Mouse (Mus musculus): ENCODE measurements around the gene Hspb11. TPM values are rescaled to one million over a fixed set of nuclear protein-coding genes. Genes with fewer than 3 reads are reported as not detected.

Hspb11 gene
- total RNA-seq, 2 experiments from 2014 or later: 27.8 to 29.4 TPM

DNA sequence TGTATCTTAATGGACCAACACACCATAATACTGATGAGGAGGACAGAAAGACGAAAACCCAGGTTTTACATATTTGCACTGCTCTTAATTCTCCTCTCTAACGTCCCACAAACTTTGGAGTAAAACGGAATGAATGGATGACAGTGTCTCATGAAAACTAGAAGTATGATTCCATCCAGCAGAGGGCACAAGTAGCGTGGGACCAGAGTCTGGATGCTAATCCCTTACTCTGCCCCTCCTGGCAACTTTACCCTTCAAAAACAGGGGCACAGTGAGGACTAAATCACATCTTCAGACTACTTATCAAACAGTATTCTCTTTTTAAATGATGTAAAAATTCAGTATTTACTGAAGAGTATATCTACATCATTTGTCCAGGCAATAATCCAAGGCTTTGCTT lies 2.9 kb upstream of the Hspb11 start:
- peak in 1 of 2 experiments; percentile 31 for DNase-seq

DNA sequence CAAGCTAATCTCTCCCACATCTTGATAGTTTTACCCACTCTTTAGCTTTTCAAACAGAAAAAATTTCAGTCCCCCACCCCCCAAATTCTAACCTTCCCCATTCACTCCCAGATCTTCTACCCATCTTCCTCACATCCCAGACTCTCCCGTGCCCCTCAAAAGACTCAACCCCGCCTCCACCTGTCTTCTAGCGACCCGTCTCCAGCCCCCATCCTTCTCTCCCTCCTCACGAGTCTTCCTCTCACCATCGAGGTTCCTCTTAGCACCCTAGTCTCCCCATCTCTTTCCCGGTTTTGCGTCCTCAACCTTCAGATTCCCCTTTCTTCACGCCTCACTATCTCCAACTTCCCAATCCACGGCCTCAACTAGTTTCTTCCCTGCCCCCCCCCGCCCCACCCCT lies 871 bp upstream of the Hspb11 start:
- no peak for DNase-seq

DNA sequence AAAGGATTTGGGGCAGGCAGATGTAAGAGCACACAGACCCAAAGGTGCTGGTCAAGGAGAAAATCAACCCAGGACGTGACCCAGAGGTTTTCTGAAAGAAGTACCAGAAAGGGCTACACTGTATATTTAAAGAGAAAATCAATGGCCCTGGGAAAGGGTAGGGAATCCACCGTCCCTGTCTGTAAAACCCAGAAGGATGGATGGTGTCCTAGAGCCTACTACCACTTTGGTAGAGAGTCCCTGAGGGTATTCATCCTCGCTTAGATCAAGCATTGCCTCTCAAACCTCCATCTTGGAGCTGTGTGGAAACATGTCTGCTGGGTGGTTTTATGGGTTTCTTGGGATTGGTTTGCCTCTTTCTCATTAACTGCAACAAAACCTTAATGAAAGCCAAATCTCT lies 1.0 kb downstream of the Hspb11 start:
- DNase-seq: no peak

DNA sequence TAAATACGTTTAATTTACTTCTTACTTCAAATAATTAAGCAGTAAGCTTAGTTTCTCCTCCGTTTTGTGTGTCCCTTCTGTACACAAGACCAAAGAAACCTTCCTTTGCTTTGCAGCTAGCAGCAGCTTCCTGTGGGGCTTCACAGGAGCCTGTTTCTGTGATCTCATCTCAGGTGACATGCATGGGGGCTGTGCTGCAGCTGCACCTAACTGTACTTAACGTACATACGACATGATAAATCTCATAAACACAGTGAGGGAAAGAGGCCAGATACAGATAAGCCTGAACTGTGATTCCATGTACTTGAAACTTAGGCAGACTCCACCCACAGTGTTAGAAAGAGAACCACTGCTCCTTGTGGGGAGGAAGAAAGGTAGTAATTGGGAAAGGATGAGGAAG lies 6.6 kb downstream of the Hspb11 start:
- no peak for DNase-seq

- peak in 1 of 2 experiments; percentile 8 for DNase-seq
Observed at GRCm38 (mm10) chr4:107273683-107274082, 20.3 kb downstream of the Hspb11 start.

DNA sequence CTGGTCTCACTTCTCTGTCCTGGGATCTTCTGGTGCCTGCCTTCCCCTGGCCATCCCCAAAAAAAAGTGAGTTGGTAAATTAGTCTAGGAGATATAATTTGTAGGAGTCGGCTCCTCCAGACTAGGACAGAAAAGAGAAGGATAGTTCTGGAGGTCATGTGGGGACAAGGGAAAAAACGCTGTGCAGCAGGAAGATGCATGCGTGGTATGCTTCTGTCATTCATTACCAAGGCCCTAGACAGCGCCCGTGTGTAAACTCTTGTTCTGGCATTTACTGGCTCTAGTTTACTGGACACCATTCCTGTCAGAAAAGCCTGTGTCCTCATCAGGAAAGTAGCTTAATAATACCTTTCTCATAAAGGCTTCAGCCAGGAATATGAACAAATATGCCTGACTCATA lies 21.1 kb downstream of the Hspb11 start:
- DNase-seq: no peak

DNA sequence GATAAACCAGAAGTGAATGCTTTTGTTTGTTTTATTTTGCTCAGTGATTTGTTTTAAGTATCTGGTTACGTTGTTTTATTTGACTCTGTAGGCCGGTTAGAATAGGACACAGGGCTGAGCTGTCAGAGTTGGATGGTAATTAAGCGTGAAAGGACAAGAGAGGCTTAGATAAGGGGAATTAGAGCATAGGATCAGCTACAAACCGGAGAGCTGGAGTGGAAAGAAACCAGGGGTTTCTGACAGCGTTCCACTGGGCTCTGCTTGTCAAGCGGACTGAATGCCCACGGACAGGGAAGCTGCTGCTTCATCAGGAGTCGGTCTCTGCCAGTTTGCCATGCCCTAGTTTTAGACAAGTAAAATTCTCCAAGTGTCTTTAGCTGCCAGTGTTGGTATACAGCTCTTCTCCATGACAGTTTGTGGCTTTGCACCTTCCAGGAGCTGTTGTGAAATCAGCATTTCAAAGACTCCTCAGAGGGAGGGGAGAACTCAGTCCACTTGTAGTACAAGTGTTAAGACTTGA lies 24.9 kb downstream of the Hspb11 start:
- no peak for DNase-seq

DNA sequence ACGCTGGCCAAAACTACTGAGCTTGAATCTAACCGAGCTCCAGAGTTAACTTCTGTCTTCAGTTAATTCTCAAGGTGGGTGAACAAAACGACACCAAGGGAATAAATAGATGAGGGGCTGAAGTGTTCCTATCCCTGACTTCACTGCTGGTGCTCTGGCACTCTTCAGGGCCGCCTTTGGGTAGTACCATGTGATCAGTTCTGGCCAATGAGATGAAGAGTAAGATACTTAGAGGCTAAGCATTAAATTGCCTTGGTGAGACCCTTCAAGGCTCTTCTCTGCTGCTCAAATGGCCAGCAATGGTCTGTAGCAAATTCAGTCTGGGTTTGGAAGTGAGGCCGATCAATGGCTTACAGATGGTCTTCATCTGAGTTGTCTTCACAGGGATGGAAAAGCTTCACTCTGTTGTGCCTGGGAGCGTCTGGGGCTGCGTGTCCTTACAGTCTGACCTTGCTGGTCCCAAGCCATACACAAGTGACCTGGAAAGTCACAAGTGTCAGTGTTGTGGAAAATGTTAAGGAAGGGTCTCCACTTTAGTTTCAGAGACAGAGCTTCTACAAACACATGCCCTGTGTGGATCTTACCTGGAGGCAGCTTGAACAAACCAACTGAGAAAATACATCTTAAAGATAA lies 27.6 kb downstream of the Hspb11 start:
- no peak for DNase-seq

GRCm38 (mm10) chr4:107285446-107286200 lies 32.2 kb downstream of the Hspb11 start:
- DNase-seq: no peak

GRCm38 (mm10) chr4:107286386-107286785 lies 33.0 kb downstream of the Hspb11 start:
- no peak for DNase-seq

DNA sequence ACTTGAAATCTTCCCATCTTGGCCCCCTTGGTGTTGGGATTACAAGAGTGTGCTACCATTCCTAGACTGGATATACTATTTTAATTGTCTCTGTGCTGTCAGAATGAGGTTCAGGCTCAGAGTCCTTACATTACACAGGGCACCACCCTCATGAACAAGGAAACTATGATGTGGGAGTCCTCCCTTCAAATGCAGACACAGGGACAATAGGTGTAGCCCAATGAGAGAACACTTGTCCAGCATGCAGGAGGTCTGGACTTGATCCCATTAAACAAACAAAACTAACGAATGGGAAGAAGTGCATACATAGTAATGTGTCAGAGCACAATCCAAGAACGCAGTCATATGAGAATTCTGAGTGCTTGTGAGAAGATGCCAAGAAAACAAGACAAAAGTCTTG lies 34.1 kb downstream of the Hspb11 start:
- no peak for DNase-seq

DNA sequence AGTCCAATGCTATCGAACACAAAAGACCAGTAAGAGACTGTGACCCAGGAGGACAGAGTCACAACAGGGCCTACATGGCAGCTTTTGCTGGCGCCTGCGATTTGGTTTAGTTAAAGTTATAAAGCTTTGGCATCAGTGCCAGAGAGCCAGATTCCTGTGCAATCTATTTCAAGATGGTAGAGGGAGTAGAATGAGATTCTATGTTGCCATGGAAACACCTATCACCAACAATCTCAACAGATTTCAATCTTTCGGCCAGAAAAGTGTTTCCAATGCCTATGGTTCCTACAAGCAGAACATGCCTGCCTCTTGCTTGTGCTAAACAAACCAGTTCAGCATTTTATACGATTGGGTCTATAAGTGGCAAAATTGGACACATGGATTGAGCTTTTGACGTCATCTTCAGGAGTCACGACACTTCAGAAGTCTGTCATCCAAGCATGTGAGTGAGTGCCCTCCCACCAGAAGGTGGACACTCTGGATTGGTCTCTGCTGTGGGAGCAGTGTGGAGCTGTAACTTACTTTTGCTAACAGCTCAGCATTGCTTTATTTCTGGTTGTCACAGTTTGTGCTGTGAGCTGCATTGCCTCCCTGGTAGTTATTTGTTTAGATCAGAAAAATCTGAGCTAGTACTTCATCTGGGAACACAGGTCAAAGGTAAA lies 38.3 kb downstream of the Hspb11 start:
- DNase-seq: peak in 1 of 2 experiments; percentile 15

DNA sequence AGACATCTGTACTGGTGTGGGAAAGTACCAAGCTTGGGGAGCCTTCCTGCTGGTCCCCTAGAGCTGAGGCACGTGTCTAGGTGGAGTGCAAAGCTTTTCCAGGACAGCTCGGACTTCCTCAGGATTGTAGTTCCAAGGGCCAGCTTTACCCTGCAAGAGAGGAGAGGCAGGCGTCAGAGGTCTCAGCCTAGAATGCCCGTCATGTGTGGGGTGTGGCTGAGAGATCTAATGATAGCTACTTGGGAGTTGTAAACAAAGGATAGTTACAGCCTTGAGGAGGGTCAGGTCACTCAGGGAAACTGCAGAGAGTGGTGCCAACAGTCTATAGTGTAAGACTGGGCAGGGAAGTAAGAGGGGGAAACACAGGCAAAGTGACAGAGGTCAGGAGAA lies 38.9 kb downstream of the Hspb11 start:
- DNase-seq: no peak

GRCm38 (mm10) chr4:107298071-107298606 lies 44.7 kb downstream of the Hspb11 start:
- no peak for DNase-seq

DNA sequence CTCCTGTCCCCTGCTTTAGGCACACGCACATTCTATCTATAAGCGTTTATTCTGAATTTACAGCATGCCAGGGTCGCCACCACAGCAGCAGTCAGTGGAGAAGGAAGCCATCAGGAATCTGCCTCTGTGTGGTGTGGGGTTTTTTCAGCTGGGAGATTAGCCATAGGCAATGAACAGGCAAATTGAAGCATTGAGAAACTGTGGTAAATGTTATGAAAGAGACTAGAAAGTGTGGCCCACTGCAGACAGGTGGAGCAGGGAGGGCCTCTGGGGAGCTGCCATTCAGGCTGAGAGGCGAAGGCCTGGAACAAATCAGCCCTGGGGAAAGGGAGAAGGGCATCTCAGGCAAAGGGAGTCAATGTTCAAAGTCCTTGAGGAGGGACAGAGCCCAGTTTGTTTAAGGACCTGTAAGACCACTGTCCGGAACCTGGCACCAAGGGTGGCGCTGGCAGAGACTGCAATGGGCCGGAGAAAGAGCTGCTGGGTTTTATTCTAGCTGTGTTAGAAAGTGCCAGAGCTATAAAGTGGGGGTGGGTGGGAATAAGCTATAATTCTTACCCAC lies 46.5 kb downstream of the Hspb11 start:
- no peak for DNase-seq

DNA sequence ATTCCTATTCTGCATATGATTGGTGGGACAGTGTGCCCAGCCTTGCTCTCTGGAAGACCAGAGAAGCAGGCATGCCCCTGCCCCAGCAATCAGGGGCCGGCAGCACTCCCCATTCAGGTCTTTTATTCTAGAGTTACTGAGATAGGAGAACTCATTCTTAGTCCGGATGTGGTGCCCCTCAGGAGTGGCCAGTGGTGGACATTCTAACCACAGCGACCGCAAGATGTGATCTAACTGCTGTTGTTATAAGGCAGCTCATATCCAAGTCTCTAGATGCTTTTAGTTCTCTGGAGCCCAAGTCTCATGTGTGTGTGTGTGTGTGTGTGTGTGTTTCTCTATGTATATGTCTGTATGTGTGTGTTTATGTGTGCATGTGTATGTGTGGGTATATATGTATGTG lies 47.0 kb downstream of the Hspb11 start:
- DNase-seq: no peak

DNA sequence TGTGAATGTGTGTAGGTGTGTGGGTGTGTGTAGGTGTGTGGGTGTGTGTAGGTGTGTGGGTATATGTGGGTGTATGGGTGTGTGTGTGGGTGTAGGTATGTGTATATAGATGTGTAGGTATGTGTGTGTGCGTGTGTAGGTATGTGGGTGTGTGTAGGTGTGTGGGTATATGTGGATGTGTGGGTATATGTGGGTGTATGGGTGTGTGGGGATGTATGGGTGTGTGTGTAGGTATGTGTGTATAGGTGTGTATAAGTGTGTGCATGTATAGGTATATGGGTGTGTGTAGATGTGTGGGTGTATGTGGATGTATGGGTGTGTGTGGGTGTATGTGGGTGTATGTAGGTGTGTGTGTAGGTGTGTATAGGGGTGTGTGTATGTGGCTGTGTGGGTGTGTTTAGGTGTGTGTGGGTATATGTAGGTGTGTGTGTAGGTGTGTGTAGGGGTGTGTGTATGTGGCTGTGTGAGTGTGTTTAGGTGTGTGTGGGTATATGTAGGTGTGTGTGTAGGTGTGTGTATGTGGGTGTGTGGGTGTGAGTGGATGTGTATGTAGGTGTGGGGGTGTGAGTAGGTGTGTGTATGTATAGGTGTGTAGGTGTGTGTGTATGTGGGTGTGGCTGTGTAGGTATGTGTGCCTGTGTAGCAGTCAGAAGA lies 47.6 kb downstream of the Hspb11 start:
- no peak for DNase-seq

- no peak for DNase-seq
Observed at GRCm38 (mm10) chr4:107302221-107302620, 48.8 kb downstream of the Hspb11 start.

DNA sequence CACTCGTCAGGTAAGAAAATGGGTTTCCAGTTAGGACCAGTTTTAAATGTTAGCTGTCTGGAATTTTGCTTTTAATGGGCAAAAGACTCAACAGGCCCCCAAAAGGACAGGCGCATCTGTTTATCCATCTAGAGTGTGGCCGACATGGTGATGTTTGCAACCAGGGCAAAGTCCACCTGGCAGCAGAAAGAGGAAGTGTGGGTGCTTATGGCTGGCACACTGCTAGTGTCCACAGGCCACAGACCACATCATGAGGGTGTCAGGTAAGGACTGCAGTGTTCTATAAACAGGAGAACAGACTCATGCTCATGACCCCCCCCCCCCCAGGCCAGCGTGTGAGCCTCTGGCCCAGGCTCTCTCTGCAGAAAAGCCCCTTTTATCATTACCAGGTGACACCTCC lies 49.4 kb downstream of the Hspb11 start:
- no peak for DNase-seq

DNA sequence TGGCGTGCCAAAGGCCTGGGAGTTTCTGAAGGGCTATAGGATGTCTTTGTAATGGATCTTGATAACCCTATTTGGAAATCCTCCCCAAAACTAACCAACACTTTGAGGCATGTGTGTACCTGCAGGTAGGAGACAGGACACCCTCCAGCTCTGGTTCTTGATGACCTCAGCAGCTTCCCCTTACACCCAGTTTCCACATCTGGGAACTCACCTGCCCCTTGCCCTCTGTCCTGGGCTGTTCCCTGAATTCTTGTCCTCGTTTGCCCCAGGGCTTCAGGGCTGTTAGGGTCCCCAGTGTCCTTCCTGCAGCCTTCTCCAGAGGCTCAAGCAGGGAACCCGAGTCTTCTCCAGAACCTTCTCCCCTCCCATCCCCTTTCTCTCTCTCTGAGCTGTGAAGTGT lies 50.1 kb downstream of the Hspb11 start:
- no peak for DNase-seq

DNA sequence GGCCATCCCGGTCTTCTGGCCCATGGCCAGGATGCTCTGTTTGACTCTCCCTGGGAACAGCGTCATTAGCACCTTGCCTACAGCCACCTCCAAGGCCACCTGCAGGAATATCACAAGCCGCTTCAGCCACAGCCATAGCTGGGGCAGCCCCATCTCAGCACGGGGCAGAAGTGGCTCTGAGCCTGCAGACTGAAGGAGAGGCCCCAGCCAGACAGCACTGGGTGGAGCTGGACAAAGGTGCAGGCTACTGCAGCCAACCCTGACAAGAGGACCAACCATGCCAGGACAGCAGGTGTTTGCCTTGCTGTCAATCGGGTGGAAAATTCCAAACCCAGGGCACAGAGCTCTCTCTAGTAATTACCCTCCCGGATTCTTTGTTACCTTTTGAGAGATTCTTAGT lies 53.6 kb downstream of the Hspb11 start, which contains the start of gene Dio1:
Gene Dio1 (minus strand): TSS at position 204 of the 400 bp plus-strand sequence.
- no peak for DNase-seq
